Mouse (Mus musculus): ENCODE results near the gene Acoxl.
"Not testable (repeated sequence)": the region's sequence is repeated elsewhere in the genome, so short reads cannot be mapped to it uniquely, and the experiment has no call there.

The Acoxl gene

GRCm38 (mm10) chr2:128084607-128085006 lies 245.9 kb downstream of the Acoxl start:
- no peak for DNase-seq

- no peak for DNase-seq
Measured at GRCm38 (mm10) chr2:128085481-128085880, 246.8 kb downstream of the Acoxl start.

GRCm38 (mm10) chr2:128086301-128086886 lies 247.7 kb downstream of the Acoxl start:
- DNase-seq: no peak

GRCm38 (mm10) chr2:128086996-128087526 lies 248.4 kb downstream of the Acoxl start:
- no peak for DNase-seq

- no peak for DNase-seq
Measured at GRCm38 (mm10) chr2:128087798-128088545, 249.3 kb downstream of the Acoxl start.

- no peak for DNase-seq
Measured at GRCm38 (mm10) chr2:128090283-128090885, 251.7 kb downstream of the Acoxl start.

GRCm38 (mm10) chr2:128091431-128092369 lies 253.0 kb downstream of the Acoxl start:
- DNase-seq: peak; percentile 51

GRCm38 (mm10) chr2:128092451-128092850 lies 253.8 kb downstream of the Acoxl start:
- DNase-seq: no peak

GRCm38 (mm10) chr2:128094196-128094595 lies 255.5 kb downstream of the Acoxl start:
- DNase-seq: peak; percentile 19

- no peak for DNase-seq
Measured at GRCm38 (mm10) chr2:128094602-128095001, 255.9 kb downstream of the Acoxl start.

- DNase-seq: peak; percentile 56
Measured at GRCm38 (mm10) chr2:128095270-128095669, 256.6 kb downstream of the Acoxl start.

GRCm38 (mm10) chr2:128096070-128096469 lies 257.4 kb downstream of the Acoxl start:
- no peak for DNase-seq

- not testable (repeated sequence) for DNase-seq
Measured at GRCm38 (mm10) chr2:128098118-128098517, 259.4 kb downstream of the Acoxl start.

GRCm38 (mm10) chr2:128102086-128102485 lies 263.4 kb downstream of the Acoxl start:
- DNase-seq: no peak

- no peak for DNase-seq
Measured at GRCm38 (mm10) chr2:128104815-128105214, 266.1 kb downstream of the Acoxl start.

GRCm38 (mm10) chr2:128105651-128106050 lies 267.0 kb downstream of the Acoxl start:
- no peak for DNase-seq

GRCm38 (mm10) chr2:128111537-128111936 lies 272.9 kb downstream of the Acoxl start:
- DNase-seq: no peak

GRCm38 (mm10) chr2:128114621-128115020 lies 275.9 kb downstream of the Acoxl start:
- no peak for DNase-seq

- no peak for DNase-seq
Measured at GRCm38 (mm10) chr2:128115579-128115978, 276.9 kb downstream of the Acoxl start.

- no peak for DNase-seq
Measured at GRCm38 (mm10) chr2:128117605-128118004, 278.9 kb downstream of the Acoxl start.

GRCm38 (mm10) chr2:128118971-128119370 lies 280.3 kb downstream of the Acoxl start:
- no peak for DNase-seq

- DNase-seq: peak; percentile 66
Measured at GRCm38 (mm10) chr2:128122491-128122890, 283.8 kb downstream of the Acoxl start.

Measured in kidney, postnatal 14 days (tissue).